Mouse (Mus musculus) left cerebral cortex, adult 9 months (tissue): ENCODE results near the gene Ccnk.

Experiments used
- DNase-seq, 2 experiments: peaks; one replicate each; pipeline ENCODE4 v3.0.0; 2022; ENCODE audit warnings: low spot score in 2 of 2

The Ccnk gene

DNA sequence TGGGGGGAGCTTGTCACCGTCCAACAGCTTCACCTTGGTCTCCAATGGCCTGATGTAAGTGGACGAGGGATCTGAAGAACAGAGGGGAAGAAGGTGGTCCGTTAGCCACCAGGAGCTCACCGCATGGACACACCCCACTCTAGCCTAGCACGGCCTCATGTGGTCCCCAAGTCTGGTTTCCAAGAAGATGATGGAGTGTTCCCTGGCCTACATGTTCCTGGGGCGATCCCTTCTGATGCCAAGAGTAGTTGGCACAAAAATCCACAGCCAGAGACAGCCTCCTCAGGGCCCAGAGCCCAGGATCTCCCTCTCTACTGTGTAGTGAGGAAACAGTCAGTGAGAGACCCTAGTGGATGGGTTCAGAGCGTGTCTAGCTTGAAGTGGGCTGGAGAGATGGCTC is 42.3 kb downstream of the Ccnk start:
- DNase-seq, result no peak

GRCm38 (mm10) chr12:108223357-108223756 is 44.0 kb downstream of the Ccnk start:
- DNase-seq, result no peak

GRCm38 (mm10) chr12:108225781-108226180 is 46.4 kb downstream of the Ccnk start:
- DNase-seq, result no peak

DNA sequence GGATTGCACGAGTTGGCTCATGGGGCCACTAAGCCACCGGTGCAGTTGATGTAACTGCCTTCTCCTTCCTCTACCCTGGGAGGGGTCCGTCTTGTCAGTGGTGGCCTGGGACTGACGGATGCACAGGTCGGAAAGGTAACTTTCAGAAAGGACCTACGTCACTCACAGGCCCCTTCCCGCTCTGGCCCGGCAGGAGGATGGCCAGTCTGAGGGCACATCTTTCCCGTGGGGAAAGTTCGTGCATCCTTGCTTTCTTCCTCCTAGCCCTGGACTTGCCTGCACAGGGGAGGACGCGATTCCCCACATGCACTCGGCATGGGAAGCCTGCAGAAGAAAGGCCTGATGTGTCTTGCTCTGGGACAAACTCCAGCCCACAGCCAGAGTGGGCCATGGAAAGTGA is 46.8 kb downstream of the Ccnk start:
- no peak for DNase-seq

- no peak for DNase-seq
Measured at GRCm38 (mm10) chr12:108226941-108227340, 47.6 kb downstream of the Ccnk start.

GRCm38 (mm10) chr12:108227527-108227926 is 48.1 kb downstream of the Ccnk start:
- DNase-seq, result no peak

DNA sequence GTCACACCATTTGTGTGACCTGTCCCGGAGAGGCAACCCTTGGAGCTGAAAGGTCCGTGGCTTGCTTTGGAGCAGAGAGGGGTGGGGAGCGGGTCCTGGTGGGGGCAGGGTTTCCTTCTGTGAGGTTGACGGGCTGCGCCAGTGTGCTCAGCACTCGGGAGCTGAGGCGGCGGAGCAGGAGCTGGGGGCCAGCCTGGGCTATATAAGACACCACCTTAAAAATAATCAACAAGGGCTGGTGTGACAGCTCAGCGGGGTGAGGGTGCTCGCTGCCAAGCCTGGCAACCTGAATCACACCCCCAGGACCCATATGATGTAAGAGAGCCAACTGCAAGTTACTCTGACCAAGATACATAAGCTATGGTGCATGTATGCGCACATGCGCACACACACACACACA is 50.7 kb downstream of the Ccnk start:
- no peak for DNase-seq

DNA sequence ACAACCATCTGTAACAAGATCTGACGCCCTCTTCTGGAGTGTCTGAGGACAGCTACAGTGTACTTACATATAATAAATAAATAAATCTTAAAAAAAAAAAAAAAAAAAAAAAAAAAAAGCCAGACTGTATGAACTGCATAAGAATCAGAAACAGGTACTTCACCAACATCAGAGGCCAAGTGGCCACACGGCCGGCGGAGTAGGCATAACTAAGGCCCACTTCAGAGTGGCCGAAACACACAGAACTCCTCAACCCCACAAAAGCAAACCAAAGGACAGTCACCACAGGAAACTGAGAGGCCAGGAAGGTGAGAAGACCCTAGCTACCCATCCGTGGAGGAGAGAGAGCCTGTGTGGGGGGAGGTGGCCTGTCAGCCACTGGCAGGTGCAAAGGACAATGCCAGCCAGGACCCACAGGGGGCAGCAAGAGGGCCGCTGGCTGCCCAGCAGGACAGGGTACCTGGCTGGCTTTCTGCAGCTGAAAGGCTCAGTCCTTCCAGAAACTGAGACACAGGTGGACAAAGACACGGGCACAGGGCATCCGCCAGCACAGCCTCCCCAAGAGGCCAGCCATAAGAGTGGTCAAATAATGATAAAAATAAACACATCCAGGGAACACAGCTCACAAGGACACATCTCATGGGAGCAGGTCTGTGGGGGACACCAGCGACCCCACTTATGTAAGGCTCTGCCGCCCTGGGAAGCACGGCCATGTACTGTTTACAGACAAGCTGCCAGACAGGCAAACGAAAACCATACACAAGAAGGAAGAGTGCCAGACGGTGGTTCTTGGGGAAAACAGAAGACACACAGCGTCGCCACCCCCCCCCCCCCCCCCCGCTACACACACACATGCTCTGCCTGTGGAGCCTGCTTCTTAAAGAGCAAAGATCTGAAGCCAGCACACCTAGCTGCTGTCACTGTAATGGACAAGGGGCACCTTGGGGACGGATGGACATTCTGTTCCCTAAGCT is 51.7 kb downstream of the Ccnk start:
- no peak for DNase-seq

DNA sequence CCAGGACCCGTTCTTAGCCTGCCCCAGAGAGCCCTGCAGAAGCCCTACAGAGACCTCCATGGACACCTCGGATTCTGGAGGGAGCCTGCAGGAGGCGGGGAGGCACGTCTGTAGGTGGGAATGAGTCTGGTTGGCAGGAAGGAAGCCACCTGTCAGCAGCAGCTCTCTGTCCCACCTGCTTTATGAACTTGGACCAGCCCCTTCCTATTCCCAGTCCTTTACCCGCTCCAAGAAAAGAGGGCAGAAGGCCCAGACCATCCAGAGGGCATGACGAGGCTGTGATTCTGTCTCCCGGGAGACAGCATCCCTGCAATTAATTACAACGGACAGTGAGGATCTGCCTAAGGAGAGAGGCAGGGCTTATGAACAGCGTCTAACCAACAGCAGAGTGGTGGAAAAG is 52.5 kb downstream of the Ccnk start:
- no peak for DNase-seq

- DNase-seq, result no peak
Measured at GRCm38 (mm10) chr12:108233736-108234135, 54.4 kb downstream of the Ccnk start.

- no peak for DNase-seq
Measured at GRCm38 (mm10) chr12:108234832-108235602, 55.6 kb downstream of the Ccnk start.

- no peak for DNase-seq
Measured at GRCm38 (mm10) chr12:108235976-108236555, 56.7 kb downstream of the Ccnk start.

GRCm38 (mm10) chr12:108237300-108238006 is 58.1 kb downstream of the Ccnk start:
- DNase-seq, result no peak

- no peak for DNase-seq
Measured at GRCm38 (mm10) chr12:108238395-108239035, 59.1 kb downstream of the Ccnk start.

DNA sequence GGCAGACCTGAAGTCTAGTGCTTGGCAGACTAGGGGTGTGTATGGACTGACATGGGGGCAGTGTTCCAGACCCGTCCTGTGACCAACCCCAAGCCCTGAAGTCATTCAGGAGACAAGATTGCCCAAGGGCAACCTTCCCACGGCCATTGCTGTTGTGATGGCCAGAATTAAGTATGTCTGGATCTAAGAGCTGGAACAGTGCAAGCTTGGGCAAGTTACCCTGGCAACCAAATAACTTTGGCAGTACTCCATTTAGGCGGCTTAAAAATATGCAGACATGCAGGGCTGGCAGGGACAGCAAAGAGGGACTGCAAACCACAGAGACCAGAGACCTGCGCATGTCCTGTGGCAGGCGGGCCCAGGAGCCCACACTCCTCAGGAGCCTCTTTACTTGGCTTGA is 60.1 kb downstream of the Ccnk start:
- peak; percentile 65 to 80 for DNase-seq

- no peak for DNase-seq
Measured at GRCm38 (mm10) chr12:108240401-108240890, 61.1 kb downstream of the Ccnk start.

DNA sequence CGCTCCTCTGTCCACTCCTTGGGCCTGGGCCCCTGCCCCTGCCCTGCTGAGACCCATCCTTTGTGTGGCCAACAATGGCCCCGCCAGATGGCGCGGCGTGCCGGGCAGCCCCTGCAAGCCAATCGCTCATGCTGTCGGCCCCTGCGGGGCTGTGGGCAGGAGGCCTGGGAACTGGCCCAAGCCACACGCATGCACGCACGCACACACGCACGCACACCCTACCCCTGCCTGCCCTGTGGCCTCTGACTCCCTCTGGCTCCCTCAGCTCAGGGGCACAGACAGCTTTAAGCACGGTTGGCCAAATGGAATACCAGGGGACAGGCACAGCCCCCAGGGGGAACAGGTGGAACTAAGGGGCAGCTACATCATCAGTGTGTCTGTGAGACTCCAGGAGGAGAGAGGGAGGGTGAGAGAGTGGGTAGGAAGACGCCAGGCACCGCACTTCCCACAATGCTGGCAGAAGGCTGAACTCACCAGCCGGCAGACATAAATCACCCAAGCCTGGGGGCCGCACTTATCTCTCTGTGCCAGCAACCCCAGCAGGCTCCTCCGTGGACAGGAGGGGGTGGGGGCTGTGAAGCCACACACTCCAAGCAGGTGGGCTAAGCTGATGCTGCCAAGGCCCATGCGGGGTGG is 61.7 kb downstream of the Ccnk start:
- peak in 1 of 2 experiments; percentile 68 for DNase-seq

GRCm38 (mm10) chr12:108241626-108242025 is 62.2 kb downstream of the Ccnk start:
- DNase-seq, result no peak

DNA sequence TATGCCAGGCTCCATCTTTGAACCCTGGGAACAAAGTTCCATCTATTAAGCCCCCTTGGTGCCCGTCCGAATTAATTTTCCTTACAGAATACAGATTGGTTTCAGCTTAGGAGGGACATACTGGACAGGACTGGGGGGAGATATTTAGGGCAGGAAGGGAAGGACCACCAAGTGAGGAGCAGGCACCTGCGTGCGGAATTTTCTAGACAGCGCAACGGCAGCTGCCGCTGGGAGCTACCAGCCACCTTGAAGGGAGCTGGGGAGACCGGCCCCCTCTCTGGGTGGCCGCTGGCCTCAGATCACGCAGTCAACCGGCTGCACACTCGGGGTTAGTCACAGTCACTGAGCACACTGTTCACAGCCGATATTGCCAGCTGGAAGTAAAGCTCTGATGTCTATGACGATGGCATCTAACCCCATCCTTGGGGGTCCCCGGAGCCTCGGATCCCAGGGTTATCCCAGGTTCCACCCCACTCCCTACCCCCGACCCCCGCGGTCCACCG is 62.9 kb downstream of the Ccnk start:
- DNase-seq, result no peak

DNA sequence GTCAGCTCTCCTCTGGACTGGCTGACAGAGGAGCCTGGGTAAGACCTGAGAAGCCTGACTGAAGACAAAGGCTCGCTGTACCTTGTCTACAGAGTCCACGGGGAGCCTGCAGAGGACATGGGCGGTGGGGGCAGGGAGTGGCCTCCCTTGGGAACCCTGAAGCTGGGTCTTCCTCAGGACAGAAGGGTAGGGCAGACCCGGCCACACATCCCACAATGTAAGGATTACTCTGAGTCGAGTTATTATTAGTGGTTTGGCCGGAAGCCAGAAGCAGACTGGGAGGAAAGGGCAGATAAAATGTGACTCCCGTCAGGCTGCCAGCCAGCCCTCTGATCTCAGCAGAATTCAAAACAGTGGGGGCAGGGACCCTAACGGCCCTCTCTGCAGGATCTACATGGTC is 65.4 kb downstream of the Ccnk start:
- DNase-seq, result no peak
